Mouse (Mus musculus): Measurements from ENCODE around the gene Ckap5. TPM values are rescaled to one million over a fixed set of nuclear protein-coding genes. Genes with fewer than 3 reads are reported as not detected.
"Not testable (repeated sequence)": the region's sequence is repeated elsewhere in the genome, so short reads cannot be mapped to it uniquely, and the experiment has no call there.

Gene Ckap5
- polyA plus RNA-seq, 1 experiment from 2014 or later = 125 TPM

GRCm38 (mm10) chr2:91527147-91527486 is 555 bp downstream of the Ckap5 start:
- peak overlapping the region; percentile 99 for H3K27ac ChIP-seq
- under 1% methylated on average over 15 of the region's 15 CpGs for WGBS
- no peaks in the 10 kb centered on the region for H3K27me3 ChIP-seq (ENCODE audit: insufficient read depth, poor library complexity, severe bottlenecking)
- H3K36me3 ChIP-seq = peaks cover 42% of the 10 kb centered on the region
- H3K9me3 ChIP-seq = peaks cover 13% of the 10 kb centered on the region; the same call in 1 of the 2 replicates
- no peak for DNase-seq (ENCODE audit: low spot score)
- H3K4me1 ChIP-seq (replicated peaks) = peaks cover 13% of the 10 kb centered on the region; the same call in 1 of the 2 replicates
- H3K4me3 ChIP-seq = peak overlapping the region; percentile 99

GRCm38 (mm10) chr2:91537588-91538205 is 11.1 kb downstream of the Ckap5 start:
- peak; percentile 78 for DNase-seq (ENCODE audit: low spot score)
- 4% methylated on average over 17 of the region's 17 CpGs for WGBS
- H3K27ac ChIP-seq = 0 out of 2 replicates have a peak overlapping the region, but pooled peaks have one; percentile 1

GRCm38 (mm10) chr2:91568125-91568524 is 41.6 kb downstream of the Ckap5 start:
- Histone ChIP-seq H3K9me3 (no peaks in the 10 kb centered on the region), H3K27me3 (ENCODE audit: insufficient read depth, poor library complexity, severe bottlenecking) (no peaks in the 10 kb centered on the region), H3K36me3 (peaks cover 100% of the 10 kb centered on the region), H3K27ac (no peak overlapping the region), H3K4me1 (replicated peaks) (no peaks in the 10 kb centered on the region), H3K4me3 (no peak overlapping the region)
- WGBS = 95% methylated on average over 2 of the region's 2 CpGs
- DNase-seq (ENCODE audit: low spot score) = no peak

More at GRCm38 (mm10) chr2:91537588-91538205, 11.1 kb downstream of the Ckap5 start:
- Histone ChIP-seq H3K9me3 (no peaks in the 10 kb centered on the region), H3K4me3 (peak overlapping the region; percentile 38), H3K36me3 (peaks cover 22% of the 10 kb centered on the region), H3K27me3 (ENCODE audit: insufficient read depth, poor library complexity, severe bottlenecking) (no peaks in the 10 kb centered on the region), H3K4me1 (replicated peaks) (peaks cover 19% of the 10 kb centered on the region)

GRCm38 (mm10) chr2:91580894-91581293 is 54.3 kb downstream of the Ckap5 start:
- Histone ChIP-seq H3K27ac (no peak overlapping the region), H3K27me3 (ENCODE audit: insufficient read depth, poor library complexity, severe bottlenecking) (no peaks in the 10 kb centered on the region), H3K9me3 (0 out of 2 replicates have a peak, but pooled peaks cover 4% of the 10 kb centered on the region), H3K4me1 (replicated peaks) (no peaks in the 10 kb centered on the region), H3K4me3 (no peak overlapping the region), H3K36me3 (peaks cover 100% of the 10 kb centered on the region)
- DNase-seq (ENCODE audit: low spot score) = no peak
- 87% methylated on average over 1 of the region's 1 CpGs for WGBS

- Histone ChIP-seq H3K4me1 (replicated peaks) (no peaks in the 10 kb centered on the region), H3K4me3 (no peak overlapping the region), H3K27me3 (ENCODE audit: insufficient read depth, poor library complexity, severe bottlenecking) (no peaks in the 10 kb centered on the region), H3K27ac (no peak overlapping the region), H3K9me3 (no peaks in the 10 kb centered on the region), H3K36me3 (peaks cover 100% of the 10 kb centered on the region)
- WGBS = 96% methylated on average over 1 of the region's 1 CpGs
- DNase-seq (ENCODE audit: low spot score) = no peak
Measured at GRCm38 (mm10) chr2:91586242-91586641, 59.7 kb downstream of the Ckap5 start.

GRCm38 (mm10) chr2:91600475-91600874 is 73.9 kb downstream of the Ckap5 start:
- no peak for DNase-seq (ENCODE audit: low spot score)
- Histone ChIP-seq H3K4me1 (replicated peaks) (no peaks in the 10 kb centered on the region), H3K27me3 (ENCODE audit: insufficient read depth, poor library complexity, severe bottlenecking) (no peaks in the 10 kb centered on the region), H3K4me3 (no peak overlapping the region), H3K9me3 (no peaks in the 10 kb centered on the region), H3K27ac (no peak overlapping the region), H3K36me3 (peaks cover 99% of the 10 kb centered on the region)
- 98% methylated on average over 4 of the region's 4 CpGs for WGBS

- peaks cover 97% of the 10 kb centered on the region for H3K36me3 ChIP-seq
Measured at GRCm38 (mm10) chr2:91602389-91602788, 75.8 kb downstream of the Ckap5 start.

GRCm38 (mm10) chr2:91609370-91609769 is 82.8 kb downstream of the Ckap5 start:
- not testable (repeated sequence) for DNase-seq (ENCODE audit: low spot score); H3K4me3 ChIP-seq; H3K27ac ChIP-seq; H3K4me1 ChIP-seq (replicated peaks); H3K9me3 ChIP-seq; H3K27me3 ChIP-seq (ENCODE audit: insufficient read depth, poor library complexity, severe bottlenecking)
- peaks cover 90% of the 10 kb centered on the region for H3K36me3 ChIP-seq

More at GRCm38 (mm10) chr2:91602389-91602788, 75.8 kb downstream of the Ckap5 start:
- no peak for DNase-seq (ENCODE audit: low spot score)
- 90% methylated on average over 4 of the region's 4 CpGs for WGBS
- Histone ChIP-seq H3K4me3 (no peak overlapping the region), H3K4me1 (replicated peaks) (no peaks in the 10 kb centered on the region), H3K9me3 (no peaks in the 10 kb centered on the region), H3K27me3 (ENCODE audit: insufficient read depth, poor library complexity, severe bottlenecking) (no peaks in the 10 kb centered on the region), H3K27ac (no peak overlapping the region)

GRCm38 (mm10) chr2:91622356-91622755 is 95.8 kb downstream of the Ckap5 start:
- Histone ChIP-seq H3K4me1 (replicated peaks) (no peaks in the 10 kb centered on the region), H3K4me3 (no peak overlapping the region), H3K27me3 (ENCODE audit: insufficient read depth, poor library complexity, severe bottlenecking) (no peaks in the 10 kb centered on the region), H3K9me3 (no peaks in the 10 kb centered on the region), H3K27ac (no peak overlapping the region), H3K36me3 (peaks cover 76% of the 10 kb centered on the region)
- WGBS = 92% methylated on average over 5 of the region's 5 CpGs
- DNase-seq (ENCODE audit: low spot score) = no peak

- H3K36me3 ChIP-seq = peaks cover 66% of the 10 kb centered on the region
- H3K27me3 ChIP-seq (ENCODE audit: insufficient read depth, poor library complexity, severe bottlenecking); DNase-seq (ENCODE audit: low spot score); H3K4me1 ChIP-seq (replicated peaks); H3K9me3 ChIP-seq; H3K27ac ChIP-seq; H3K4me3 ChIP-seq: not testable (repeated sequence)
- 94% methylated on average over 7 of the region's 7 CpGs for WGBS
Measured at GRCm38 (mm10) chr2:91623366-91623765, 96.8 kb downstream of the Ckap5 start.

GRCm38 (mm10) chr2:91627486-91627885 is 100.9 kb downstream of the Ckap5 start:
- Histone ChIP-seq H3K9me3 (no peaks in the 10 kb centered on the region), H3K27me3 (ENCODE audit: insufficient read depth, poor library complexity, severe bottlenecking) (no peaks in the 10 kb centered on the region), H3K4me3 (no peak overlapping the region), H3K36me3 (peaks cover 25% of the 10 kb centered on the region), H3K27ac (no peak overlapping the region), H3K4me1 (replicated peaks) (no peaks in the 10 kb centered on the region)
- WGBS = 82% methylated on average over 5 of the region's 5 CpGs
- no peak for DNase-seq (ENCODE audit: low spot score)

- H3K4me3 ChIP-seq = no peak overlapping the region
- no peaks in the 10 kb centered on the region for H3K9me3 ChIP-seq
- no peak overlapping the region for H3K27ac ChIP-seq
- H3K27me3 ChIP-seq (ENCODE audit: insufficient read depth, poor library complexity, severe bottlenecking) = no peaks in the 10 kb centered on the region
- no peaks in the 10 kb centered on the region for H3K4me1 ChIP-seq (replicated peaks)
- WGBS = 92% methylated on average over 8 of the region's 8 CpGs
- peaks cover 18% of the 10 kb centered on the region for H3K36me3 ChIP-seq
- DNase-seq (ENCODE audit: low spot score) = no peak
Measured at GRCm38 (mm10) chr2:91628171-91628570, 101.6 kb downstream of the Ckap5 start.

- 87% methylated on average over 18 of the region's 18 CpGs for WGBS
Measured at GRCm38 (mm10) chr2:91629682-91630081, 103.1 kb downstream of the Ckap5 start.

More at GRCm38 (mm10) chr2:91629682-91630081, 103.1 kb downstream of the Ckap5 start:
- Histone ChIP-seq H3K27ac (no peak overlapping the region), H3K4me1 (replicated peaks) (no peaks in the 10 kb centered on the region), H3K4me3 (no peak overlapping the region), H3K27me3 (ENCODE audit: insufficient read depth, poor library complexity, severe bottlenecking) (no peaks in the 10 kb centered on the region), H3K9me3 (no peaks in the 10 kb centered on the region), H3K36me3 (0 out of 2 replicates have a peak, but pooled peaks cover 7% of the 10 kb centered on the region)
- no peak for DNase-seq (ENCODE audit: low spot score)
